Mouse (Mus musculus) heart, embryonic 11.5 days (tissue): ENCODE results near the gene Zswim7. TPM values are rescaled to one million over a fixed set of nuclear protein-coding genes. Genes with fewer than 3 reads are reported as not detected.

ENCODE experiments used
- ATAC-seq: fragments of 200-750 bp; cut with Nextera tagmentation; replicated peaks from 2 replicates; pipeline ENCODE4 v1.8.0; 2017; ENCODE audit warnings: moderate library complexity; ENCODE audit not compliant: insufficient number of reproducible peaks, low FRiP score, low TSS enrichment
- H3K27ac ChIP-seq: fragments of 300-500 bp; sonication (generic); 2 replicates; pipeline ENCODE4 v1.5.1; 2014; ENCODE audit warnings: mild to moderate bottlenecking, low read depth, low read length
- H3K27me3 ChIP-seq: fragments of 300-500 bp; sonication (generic); 2 replicates; pipeline ENCODE4 v1.6.1; 2014; ENCODE audit warnings: mild to moderate bottlenecking, low read length, mixed read lengths; ENCODE audit not compliant: control insufficient read depth, insufficient read depth
- H3K36me3 ChIP-seq: fragments of 300-500 bp; sonication (generic); 2 replicates; pipeline ENCODE4 v1.6.1; 2014; ENCODE audit warnings: mild to moderate bottlenecking, low read length, moderate library complexity, mixed read lengths; ENCODE audit not compliant: control insufficient read depth, insufficient read depth
- H3K4me1 ChIP-seq: fragments of 300-500 bp; sonication (generic); 2 replicates; pipeline ENCODE4 v1.6.1; 2014; ENCODE audit warnings: low read length; ENCODE audit not compliant: control insufficient read depth, insufficient read depth
- H3K4me2 ChIP-seq: fragments of 300-500 bp; sonication (generic); 2 replicates; pipeline ENCODE4 v1.6.1; 2014; ENCODE audit warnings: mild to moderate bottlenecking, moderate library complexity
- H3K4me3 ChIP-seq: fragments of 300-500 bp; sonication (generic); 2 replicates; pipeline ENCODE4 v1.5.1; 2014; ENCODE audit warnings: low read depth, low read length
- H3K9ac ChIP-seq: fragments of 300-500 bp; sonication (generic); 2 replicates; pipeline ENCODE4 v1.6.1; 2014; ENCODE audit warnings: mild to moderate bottlenecking, low read depth, low read length, moderate library complexity
- H3K9me3 ChIP-seq: fragments of 300-500 bp; sonication (generic); replicated peaks from 2 replicates; pipeline ENCODE4 v1.6.1; 2016; ENCODE audit warnings: low read length; ENCODE audit not compliant: control insufficient read depth
- whole genome bisulfite sequencing: fragments of 180-500 bp; shearing (Covaris S2); extraction: QIAGEN DNeasy Blood & Tissue Kit; methylation state at CpG from one replicate; pipeline ENCODE4 v1.1.7; 2014; ENCODE audit not compliant: insufficient replicate concordance; 5-methylcytosine and 5-hydroxymethylcytosine counted together
- polyA plus RNA-seq: library from polyadenylated mRNA; unstranded; fragments of >200 nt; fragmentation: Nextera tagmentation; extraction: Ambion mirVana; gene quantifications from 2 replicates; pipeline ENCODE4 v1.2.1, GENCODE M21; 2014

Gene Zswim7
- polyA plus RNA-seq: 17.4 and 19.3 TPM in 2 replicates

GRCm38 (mm10) chr11:62280675-62281600 is at the start of gene Zswim7, which contains the start of gene Ttc19:
Zswim7 (minus strand) TSS chr11:62281375.
Ttc19 (plus strand) TSS chr11:62281473.
- no peaks in the 10 kb centered on the region for H3K9me3 ChIP-seq
- H3K27ac ChIP-seq: peak within 1 kb of the TSS; percentile 88
- no peaks in the 10 kb centered on the region; the same call in 1 of the 2 replicates for H3K4me1 ChIP-seq
- H3K4me3 ChIP-seq: peak within 1 kb of the TSS; percentile 94
- under 1% methylated on average over 67 of the region's 68 CpGs for WGBS
- H3K36me3 ChIP-seq: no peaks in the 10 kb centered on the region
- no peaks in the 10 kb centered on the region for H3K27me3 ChIP-seq
- H3K9ac ChIP-seq: peak within 1 kb of the TSS; percentile 86
- peak; percentile 95 for ATAC-seq
- H3K4me2 ChIP-seq: peak within 1 kb of the TSS; percentile 90

GRCm38 (mm10) chr11:62323659-62324058 is 42.5 kb upstream of the Zswim7 start:
- peaks cover 5% of the 10 kb centered on the region; the same call in 1 of the 2 replicates for H3K4me1 ChIP-seq
- H3K27me3 ChIP-seq: no peaks in the 10 kb centered on the region
- H3K4me2 ChIP-seq: no peak overlapping the region
- WGBS: 49% methylated on average over 3 of the region's 3 CpGs
- H3K9ac ChIP-seq: no peak overlapping the region
- H3K27ac ChIP-seq: no peak overlapping the region
- no peak for ATAC-seq
- no peaks in the 10 kb centered on the region for H3K9me3 ChIP-seq
- H3K36me3 ChIP-seq: peaks cover 65% of the 10 kb centered on the region
- no peak overlapping the region for H3K4me3 ChIP-seq

- 90% methylated on average over 3 of the region's 3 CpGs for WGBS
- Histone ChIP-seq H3K27ac (no peak overlapping the region), H3K4me3 (no peak overlapping the region), H3K9ac (no peak overlapping the region), H3K9me3 (no peaks in the 10 kb centered on the region), H3K36me3 (peaks cover 51% of the 10 kb centered on the region), H3K4me2 (no peak overlapping the region), H3K27me3 (no peaks in the 10 kb centered on the region), H3K4me1 (peaks cover 5% of the 10 kb centered on the region; the same call in 1 of the 2 replicates)
- no peak for ATAC-seq
Measured at GRCm38 (mm10) chr11:62320097-62320496, 38.9 kb upstream of the Zswim7 start.

- H3K9ac ChIP-seq: no peak overlapping the region
- no peak overlapping the region for H3K27ac ChIP-seq
- H3K4me3 ChIP-seq: no peak overlapping the region
- H3K27me3 ChIP-seq: no peaks in the 10 kb centered on the region
- peaks cover 51% of the 10 kb centered on the region for H3K36me3 ChIP-seq
- no peak overlapping the region for H3K4me2 ChIP-seq
- 82% methylated on average over 11 of the region's 11 CpGs for WGBS
- no peak for ATAC-seq
- no peaks in the 10 kb centered on the region for H3K9me3 ChIP-seq
- no peaks in the 10 kb centered on the region for H3K4me1 ChIP-seq
Measured at GRCm38 (mm10) chr11:62317746-62318145, 36.6 kb upstream of the Zswim7 start.

GRCm38 (mm10) chr11:62314984-62315383 is 33.8 kb upstream of the Zswim7 start:
- Histone ChIP-seq H3K4me1 (no peaks in the 10 kb centered on the region), H3K4me2 (no peak overlapping the region), H3K9ac (no peak overlapping the region), H3K9me3 (no peaks in the 10 kb centered on the region), H3K27me3 (no peaks in the 10 kb centered on the region), H3K27ac (no peak overlapping the region), H3K4me3 (no peak overlapping the region), H3K36me3 (peaks cover 34% of the 10 kb centered on the region)
- 95% methylated on average over 5 of the region's 5 CpGs for WGBS
- ATAC-seq: no peak

GRCm38 (mm10) chr11:62309296-62309695 is 28.1 kb upstream of the Zswim7 start:
- peaks cover 12% of the 10 kb centered on the region for H3K36me3 ChIP-seq
- no peak overlapping the region for H3K27ac ChIP-seq
- no peak overlapping the region for H3K4me2 ChIP-seq
- no peak overlapping the region for H3K9ac ChIP-seq
- H3K27me3 ChIP-seq: no peaks in the 10 kb centered on the region
- no peak for ATAC-seq
- no peak overlapping the region for H3K4me3 ChIP-seq
- 91% methylated on average over 2 of the region's 2 CpGs for WGBS
- H3K9me3 ChIP-seq: no peaks in the 10 kb centered on the region
- no peaks in the 10 kb centered on the region for H3K4me1 ChIP-seq

GRCm38 (mm10) chr11:62305866-62306265 is 24.7 kb upstream of the Zswim7 start:
- Histone ChIP-seq H3K36me3 (peaks cover 4% of the 10 kb centered on the region; the same call in 1 of the 2 replicates), H3K4me1 (no peaks in the 10 kb centered on the region), H3K9me3 (no peaks in the 10 kb centered on the region), H3K27me3 (no peaks in the 10 kb centered on the region), H3K27ac (no peak overlapping the region), H3K4me2 (no peak overlapping the region), H3K9ac (no peak overlapping the region), H3K4me3 (no peak overlapping the region)
- no peak for ATAC-seq
- WGBS: 91% methylated on average over 2 of the region's 2 CpGs

- no peak overlapping the region for H3K4me2 ChIP-seq
- 81% methylated on average over 6 of the region's 6 CpGs for WGBS
- H3K4me3 ChIP-seq: no peak overlapping the region
- H3K27me3 ChIP-seq: no peaks in the 10 kb centered on the region
- no peak overlapping the region for H3K9ac ChIP-seq
- no peaks in the 10 kb centered on the region for H3K4me1 ChIP-seq
- H3K27ac ChIP-seq: no peak overlapping the region
- ATAC-seq: no peak
- no peaks in the 10 kb centered on the region for H3K9me3 ChIP-seq
- H3K36me3 ChIP-seq: no peaks in the 10 kb centered on the region
Measured at GRCm38 (mm10) chr11:62298883-62299282, 17.7 kb upstream of the Zswim7 start.
